ENCODE assay signal across 12 mouse cellular contexts in the genomic region with DNA sequence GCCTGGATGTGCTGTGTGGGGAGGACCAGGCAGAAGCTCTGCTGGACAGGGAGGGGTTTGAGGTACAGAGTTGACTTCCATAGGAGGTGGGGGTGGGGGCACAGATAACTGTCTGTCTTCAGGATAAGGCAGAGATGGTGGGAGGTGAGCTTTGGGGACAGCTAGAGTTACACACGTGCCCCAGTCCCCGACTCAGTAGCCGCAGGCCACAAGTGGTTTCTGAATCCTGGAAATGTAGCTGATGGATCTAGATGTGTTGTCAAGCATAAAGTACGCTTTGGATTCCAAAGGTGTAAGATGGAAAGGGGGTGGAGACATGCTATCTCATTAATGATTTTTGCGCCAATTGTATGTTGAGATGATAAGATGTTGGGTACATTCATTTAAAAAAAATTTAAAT.
"Had no signal": no experiment of that assay in that cellular context is flagged by ENCODE, and none has a peak within 500 bp of the region (broad histone marks: within the 10 kb centered on the region; RNA-seq: fewer than 3 reads in every experiment).

No protein-coding gene starts in this region.

- DNase-seq: retina, postnatal 1 day; right cerebral cortex, adult 18-20 months; right cerebral cortex, postnatal 14 days; right cerebral cortex, postnatal 25 days; right cerebral cortex, postnatal 4 days; spleen, adult 18-20 months; thymus, adult 18-20 months; thymus, adult 2 months; thymus, postnatal 14 days; thymus, postnatal 25 days; thymus, postnatal 36 days; thymus, postnatal 4 days had no signal
